Mouse (Mus musculus) G1E (cell line): ENCODE measurements at regions not wholly inside any gene's neighbourhood (a gene's known extent, or its start where the extent isn't known, plus 50 kb on each side); places are given as distances from the start of the nearest gene placed in this dataset.

Experiments used
- CTCF ChIP-seq: IDR thresholded peaks from 2 replicates; pipeline ENCODE4 v1.5.1; 2012; ENCODE audit warnings: low read depth, low read length, inconsistent platforms, mixed read lengths
- GATA1 ChIP-seq: IDR thresholded peaks from 2 replicates; pipeline ENCODE4 v1.6.1; 2012; ENCODE audit warnings: borderline replicate concordance, low read length, inconsistent platforms, mixed read lengths
- GATA2 ChIP-seq: IDR thresholded peaks from 2 replicates; pipeline ENCODE4 v1.6.1; 2012; ENCODE audit warnings: low read depth, low read length, inconsistent platforms, borderline replicate concordance

DNA sequence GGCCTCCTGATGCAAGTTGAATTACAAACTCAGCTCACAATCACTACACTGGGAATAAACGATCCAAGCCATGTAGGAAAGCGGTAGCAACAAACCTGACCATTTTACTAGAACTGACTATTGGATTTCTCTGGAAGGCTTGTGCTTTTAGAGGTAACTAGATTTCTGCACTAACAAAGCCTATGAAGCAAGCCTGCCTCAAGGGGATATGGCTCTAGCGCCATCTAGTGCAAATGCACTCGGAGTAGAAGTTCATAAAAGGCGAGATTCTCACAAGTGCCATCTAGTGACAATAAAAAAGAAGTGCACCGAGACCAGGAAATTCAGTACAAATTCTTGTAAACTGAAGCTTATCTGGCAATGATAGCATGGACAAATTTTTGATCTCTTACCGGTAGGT lies 364.9 kb upstream of the Fmr1 start:
- peak; percentile 35; the same call in 1 of the 2 replicates for TF ChIP-seq CTCF
- no peak for TF ChIP-seq GATA2
- TF ChIP-seq GATA1: no peak
